Mouse (Mus musculus) kidney, adult 8-10 months (tissue): ENCODE results near the gene Olfr589.
A peak's percentile ranks its signal among the peaks of the same experiment; 100 is the strongest.
"Not testable (repeated sequence)": the region's sequence is repeated elsewhere in the genome, so short reads cannot be mapped to it uniquely, and the experiment has no call there.

ENCODE experiments used
- DNase-seq, 2 experiments: peaks; one replicate each; pipeline ENCODE4 v3.0.0; 2022

Olfr589 gene

GRCm38 (mm10) chr7:103156256-103156655 is at the start of gene Olfr589:
Gene Olfr589 (minus strand): TSS chr7:103156356.
- no peak for DNase-seq

- not testable (repeated sequence) for DNase-seq
Observed at GRCm38 (mm10) chr7:103184503-103184902, 28.3 kb upstream of the Olfr589 start, which contains the start of gene Olfr592. Gene Olfr592 (plus strand): TSS chr7:103184803.

- DNase-seq = no peak
Observed at GRCm38 (mm10) chr7:103178240-103178639, 22.1 kb upstream of the Olfr589 start, which contains the start of gene Olfr591. Gene Olfr591 (minus strand): TSS chr7:103178340.

GRCm38 (mm10) chr7:103169697-103170096 is 13.5 kb upstream of the Olfr589 start:
- DNase-seq = no peak

GRCm38 (mm10) chr7:103140579-103140978 is 15.6 kb downstream of the Olfr589 start, which contains the start of gene Olfr588-ps1:
Gene Olfr588-ps1 (plus strand): TSS chr7:103140879.
- no peak for DNase-seq

GRCm38 (mm10) chr7:103125538-103125937 is 30.6 kb downstream of the Olfr589 start, which contains the start of gene Olfr586:
Gene Olfr586 (minus strand): TSS chr7:103125638.
- no peak for DNase-seq

GRCm38 (mm10) chr7:103119406-103119805 is 36.8 kb downstream of the Olfr589 start:
- DNase-seq = peak in 1 of 2 experiments; percentile 4
